Mouse (Mus musculus): ENCODE measurements around the gene Cbr1.

Cbr1 gene

GRCm38 (mm10) chr16:93592711-93593110 is 12.9 kb upstream of the Cbr1 start:
- TF ChIP-seq CTCF (conservative IDR thresholded peaks at IDR 0.05; ENCODE audit: low read length) (no peak), NANOG (IDR thresholded peaks at IDR 0.05; ENCODE audit: borderline replicate concordance, low read length) (no peak), POU5F1 (IDR thresholded peaks at IDR 0.05; ENCODE audit: borderline replicate concordance, low read length) (no peak)
- no peak overlapping the region for H3K4me3 ChIP-seq (replicated peaks; ENCODE audit: low read length)
- H3K27me3 ChIP-seq (ENCODE audit: insufficient read depth, low read length): no peaks in the 10 kb centered on the region
- H3K36me3 ChIP-seq (ENCODE audit: insufficient read depth, low read length): peaks cover 71% of the 10 kb centered on the region
- H3K9me3 ChIP-seq (ENCODE audit: low read length): no peaks in the 10 kb centered on the region
- peaks cover 54% of the 10 kb centered on the region for H3K4me1 ChIP-seq (replicated peaks; ENCODE audit: low read depth, low read length)

- peaks cover 47% of the 10 kb centered on the region for H3K4me1 ChIP-seq (replicated peaks; ENCODE audit: low read depth, low read length)
- H3K9me3 ChIP-seq (ENCODE audit: low read length): no peaks in the 10 kb centered on the region
- no peaks in the 10 kb centered on the region for H3K27me3 ChIP-seq (ENCODE audit: insufficient read depth, low read length)
- peaks cover 72% of the 10 kb centered on the region for H3K36me3 ChIP-seq (ENCODE audit: insufficient read depth, low read length)
- TF ChIP-seq CTCF (conservative IDR thresholded peaks at IDR 0.05; ENCODE audit: low read length): no peak
- no peak for TF ChIP-seq NANOG (IDR thresholded peaks at IDR 0.05; ENCODE audit: borderline replicate concordance, low read length)
- TF ChIP-seq POU5F1 (IDR thresholded peaks at IDR 0.05; ENCODE audit: borderline replicate concordance, low read length): no peak
- H3K4me3 ChIP-seq (replicated peaks; ENCODE audit: low read length): no peak overlapping the region
Measured at GRCm38 (mm10) chr16:93593406-93593805, 12.2 kb upstream of the Cbr1 start.

GRCm38 (mm10) chr16:93594448-93594847 is 11.2 kb upstream of the Cbr1 start:
- H3K4me3 ChIP-seq (replicated peaks; ENCODE audit: low read length): no peak overlapping the region
- TF ChIP-seq CTCF (conservative IDR thresholded peaks at IDR 0.05; ENCODE audit: low read length) (no peak), POU5F1 (IDR thresholded peaks at IDR 0.05; ENCODE audit: borderline replicate concordance, low read length) (no peak), NANOG (IDR thresholded peaks at IDR 0.05; ENCODE audit: borderline replicate concordance, low read length) (no peak)
- H3K4me1 ChIP-seq (replicated peaks; ENCODE audit: low read depth, low read length): peaks cover 47% of the 10 kb centered on the region

GRCm38 (mm10) chr16:93595766-93596165 is 9.9 kb upstream of the Cbr1 start:
- no peak for TF ChIP-seq POU5F1 (IDR thresholded peaks at IDR 0.05; ENCODE audit: borderline replicate concordance, low read length)
- TF ChIP-seq CTCF (conservative IDR thresholded peaks at IDR 0.05; ENCODE audit: low read length): no peak
- no peak for TF ChIP-seq NANOG (IDR thresholded peaks at IDR 0.05; ENCODE audit: borderline replicate concordance, low read length)
- H3K27me3 ChIP-seq (ENCODE audit: insufficient read depth, low read length): no peaks in the 10 kb centered on the region
- H3K9me3 ChIP-seq (ENCODE audit: low read length): no peaks in the 10 kb centered on the region
- H3K4me1 ChIP-seq (replicated peaks; ENCODE audit: low read depth, low read length): peaks cover 36% of the 10 kb centered on the region
- H3K36me3 ChIP-seq (ENCODE audit: insufficient read depth, low read length): peaks cover 69% of the 10 kb centered on the region
- no peak overlapping the region for H3K4me3 ChIP-seq (replicated peaks; ENCODE audit: low read length)

More at GRCm38 (mm10) chr16:93594448-93594847, 11.2 kb upstream of the Cbr1 start:
- H3K27me3 ChIP-seq (ENCODE audit: insufficient read depth, low read length): no peaks in the 10 kb centered on the region
- no peaks in the 10 kb centered on the region for H3K9me3 ChIP-seq (ENCODE audit: low read length)
- H3K36me3 ChIP-seq (ENCODE audit: insufficient read depth, low read length): peaks cover 75% of the 10 kb centered on the region

GRCm38 (mm10) chr16:93596807-93597206 is 8.8 kb upstream of the Cbr1 start:
- TF ChIP-seq POU5F1 (IDR thresholded peaks at IDR 0.05; ENCODE audit: borderline replicate concordance, low read length) (no peak), CTCF (conservative IDR thresholded peaks at IDR 0.05; ENCODE audit: low read length) (no peak), NANOG (IDR thresholded peaks at IDR 0.05; ENCODE audit: borderline replicate concordance, low read length) (no peak)
- Histone ChIP-seq H3K4me3 (replicated peaks; ENCODE audit: low read length) (no peak overlapping the region), H3K27me3 (ENCODE audit: insufficient read depth, low read length) (no peaks in the 10 kb centered on the region), H3K4me1 (replicated peaks; ENCODE audit: low read depth, low read length) (peaks cover 30% of the 10 kb centered on the region), H3K9me3 (ENCODE audit: low read length) (no peaks in the 10 kb centered on the region), H3K36me3 (ENCODE audit: insufficient read depth, low read length) (peaks cover 73% of the 10 kb centered on the region)

- no peak overlapping the region for H3K4me3 ChIP-seq (replicated peaks; ENCODE audit: low read length)
- peaks cover 70% of the 10 kb centered on the region for H3K36me3 ChIP-seq (ENCODE audit: insufficient read depth, low read length)
- H3K4me1 ChIP-seq (replicated peaks; ENCODE audit: low read depth, low read length): peaks cover 33% of the 10 kb centered on the region
- TF ChIP-seq NANOG (IDR thresholded peaks at IDR 0.05; ENCODE audit: borderline replicate concordance, low read length): no peak
- no peak for TF ChIP-seq POU5F1 (IDR thresholded peaks at IDR 0.05; ENCODE audit: borderline replicate concordance, low read length)
- TF ChIP-seq CTCF (conservative IDR thresholded peaks at IDR 0.05; ENCODE audit: low read length): no peak
- no peaks in the 10 kb centered on the region for H3K27me3 ChIP-seq (ENCODE audit: insufficient read depth, low read length)
- no peaks in the 10 kb centered on the region for H3K9me3 ChIP-seq (ENCODE audit: low read length)
Measured at GRCm38 (mm10) chr16:93597551-93597950, 8.1 kb upstream of the Cbr1 start.

- no peak for TF ChIP-seq POU5F1 (IDR thresholded peaks at IDR 0.05; ENCODE audit: borderline replicate concordance, low read length)
- TF ChIP-seq CTCF (conservative IDR thresholded peaks at IDR 0.05; ENCODE audit: low read length): no peak
- no peak for TF ChIP-seq NANOG (IDR thresholded peaks at IDR 0.05; ENCODE audit: borderline replicate concordance, low read length)
- H3K27me3 ChIP-seq (ENCODE audit: insufficient read depth, low read length): no peaks in the 10 kb centered on the region
- no peak overlapping the region for H3K4me3 ChIP-seq (replicated peaks; ENCODE audit: low read length)
- H3K9me3 ChIP-seq (ENCODE audit: low read length): no peaks in the 10 kb centered on the region
- H3K4me1 ChIP-seq (replicated peaks; ENCODE audit: low read depth, low read length): peaks cover 35% of the 10 kb centered on the region
- H3K36me3 ChIP-seq (ENCODE audit: insufficient read depth, low read length): peaks cover 56% of the 10 kb centered on the region
Measured at GRCm38 (mm10) chr16:93599461-93599860, 6.2 kb upstream of the Cbr1 start.

- Histone ChIP-seq H3K9me3 (ENCODE audit: low read length) (no peaks in the 10 kb centered on the region), H3K4me3 (replicated peaks; ENCODE audit: low read length) (peak within 1 kb of the TSS; percentile 89), H3K4me1 (replicated peaks; ENCODE audit: low read depth, low read length) (peaks cover 47% of the 10 kb centered on the region), H3K27me3 (ENCODE audit: insufficient read depth, low read length) (no peaks in the 10 kb centered on the region), H3K36me3 (ENCODE audit: insufficient read depth, low read length) (peaks cover 22% of the 10 kb centered on the region)
- TF ChIP-seq POU5F1 (IDR thresholded peaks at IDR 0.05; ENCODE audit: borderline replicate concordance, low read length): no peak
- no peak for TF ChIP-seq CTCF (conservative IDR thresholded peaks at IDR 0.05; ENCODE audit: low read length)
- TF ChIP-seq NANOG (IDR thresholded peaks at IDR 0.05; ENCODE audit: borderline replicate concordance, low read length): no peak
Measured at GRCm38 (mm10) chr16:93603439-93604212, 2.0 kb upstream of the Cbr1 start, which contains the start of gene Setd4. Gene Setd4, minus strand, starts transcription at chr16:93604063.
